Mouse (Mus musculus): ENCODE results near the gene Pkdcc. TPM values are rescaled to one million over a fixed set of nuclear protein-coding genes. Genes with fewer than 3 reads are reported as not detected.
A peak's percentile ranks its signal among the peaks of the same experiment; 100 is the strongest.

Pkdcc gene
- polyA plus RNA-seq (2016; fragmentation: Nextera tagmentation; extraction: Ambion mirVana), result 13.5 and 13.9 TPM in 2 replicates

DNA sequence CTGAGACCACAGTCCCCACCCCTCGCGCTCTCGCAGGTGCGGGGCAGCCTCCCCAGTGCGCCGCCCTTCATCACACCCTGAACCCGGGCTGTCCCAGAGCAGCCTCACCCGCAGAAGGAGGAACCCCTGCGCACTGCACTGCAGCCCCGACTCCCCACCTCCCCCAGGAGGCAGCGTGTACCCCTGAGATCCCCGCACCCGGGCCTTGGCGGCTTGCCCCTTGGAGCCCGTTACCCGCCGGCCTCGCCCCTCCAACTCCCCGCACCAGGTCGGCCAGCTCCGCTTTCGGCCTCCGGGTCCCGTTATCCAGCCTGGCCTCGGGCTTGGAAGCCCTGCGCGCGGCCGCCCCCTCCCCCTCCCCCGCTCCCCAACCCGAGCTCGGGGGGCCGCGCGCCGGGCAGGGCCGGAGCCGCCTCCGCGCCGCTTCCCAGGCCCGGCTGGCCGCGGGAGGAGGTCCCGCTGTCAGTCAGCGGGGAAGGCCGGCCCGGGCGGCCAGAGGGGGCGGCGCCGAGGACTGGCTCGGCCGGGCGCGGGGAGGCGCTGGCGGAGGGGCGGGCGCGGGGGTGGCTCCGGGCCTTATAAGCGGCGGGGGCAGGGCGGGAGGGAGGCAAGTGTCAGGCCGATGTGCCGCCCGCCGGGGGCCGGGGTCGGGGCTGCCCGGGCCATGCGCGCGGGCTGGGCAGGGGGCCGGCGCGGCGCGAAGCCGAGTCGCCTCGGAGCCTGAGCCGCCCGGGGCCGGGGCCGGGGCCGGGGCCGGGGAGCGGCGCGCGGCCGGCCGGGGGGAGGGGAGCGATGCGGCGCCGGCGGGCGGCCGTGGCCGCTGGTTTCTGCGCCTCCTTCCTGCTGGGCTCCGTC, at the start of gene Pkdcc:
Gene Pkdcc, plus strand, starts transcription at position 619 of the 855 bp plus-strand sequence.
- H3K36me3 ChIP-seq, result 0 out of 2 replicates have a peak, but pooled peaks cover 2% of the 10 kb centered on the region
- WGBS, result 3% methylated on average over 84 of the region's 105 CpGs
- peak; percentile 87 for ATAC-seq (ENCODE audit: insufficient number of reproducible peaks, low FRiP score)
- H3K9ac ChIP-seq, result peak within 1 kb of the TSS; percentile 100
- peak within 1 kb of the TSS; percentile 99 for H3K27ac ChIP-seq (ENCODE audit: poor library complexity, severe bottlenecking)
- H3K9me3 ChIP-seq (replicated peaks), result no peaks in the 10 kb centered on the region
- peak within 1 kb of the TSS; percentile 97 for H3K4me3 ChIP-seq
- peaks cover 56% of the 10 kb centered on the region for H3K4me1 ChIP-seq (replicated peaks)
- no peaks in the 10 kb centered on the region for H3K27me3 ChIP-seq (replicated peaks)
- peak within 1 kb of the TSS; percentile 93 for H3K4me2 ChIP-seq

DNA sequence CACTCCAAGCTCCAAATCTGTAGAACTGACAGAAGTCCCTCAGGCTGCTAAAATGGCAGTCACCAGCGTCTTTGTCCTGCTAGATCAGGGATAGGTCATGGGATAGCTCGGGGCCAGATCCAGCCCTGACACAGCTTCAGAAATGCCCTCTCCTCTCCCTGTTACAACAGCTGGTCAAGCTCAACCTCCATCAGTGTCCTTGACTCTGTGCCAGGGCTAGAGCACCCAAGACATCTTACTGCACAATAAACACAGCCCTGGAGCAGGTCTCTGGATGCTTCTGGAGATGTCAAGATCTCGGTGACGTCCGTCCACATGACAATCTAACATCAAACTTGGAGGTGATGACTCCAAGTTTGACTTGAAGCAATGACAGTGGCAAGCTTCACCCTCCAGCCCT, 48.9 kb upstream of the Pkdcc start:
- 60% methylated on average over 5 of the region's 5 CpGs for WGBS
- peaks cover 6% of the 10 kb centered on the region for H3K9me3 ChIP-seq (replicated peaks)
- no peak overlapping the region for H3K4me2 ChIP-seq
- no peak overlapping the region for H3K27ac ChIP-seq (ENCODE audit: poor library complexity, severe bottlenecking)
- ATAC-seq (ENCODE audit: insufficient number of reproducible peaks, low FRiP score), result no peak
- no peak overlapping the region for H3K9ac ChIP-seq
- no peaks in the 10 kb centered on the region for H3K27me3 ChIP-seq (replicated peaks)
- no peaks in the 10 kb centered on the region for H3K36me3 ChIP-seq
- peaks cover 33% of the 10 kb centered on the region for H3K4me1 ChIP-seq (replicated peaks)
- H3K4me3 ChIP-seq, result no peak overlapping the region

DNA sequence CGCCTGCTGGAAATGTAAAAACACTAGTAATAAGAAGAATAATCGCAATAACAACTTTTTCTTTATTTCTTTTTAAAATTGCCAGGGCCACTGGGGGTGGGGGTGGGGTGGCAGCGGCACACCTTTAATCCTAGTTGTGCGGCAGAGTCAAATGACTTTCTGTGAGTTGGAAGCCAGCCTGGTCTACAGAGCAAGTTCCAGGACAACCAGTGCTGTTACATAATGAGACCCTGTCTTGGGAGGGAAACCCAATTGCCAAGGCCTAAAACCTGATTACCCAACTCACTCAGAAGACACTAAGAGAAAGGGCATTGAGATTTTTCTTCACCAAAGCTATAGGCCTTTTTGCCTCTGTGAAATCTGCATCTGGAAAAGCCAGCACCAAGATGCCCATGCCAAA, 38.9 kb upstream of the Pkdcc start:
- H3K9me3 ChIP-seq (replicated peaks), result peaks cover 9% of the 10 kb centered on the region
- no peak overlapping the region for H3K27ac ChIP-seq (ENCODE audit: poor library complexity, severe bottlenecking)
- no peak overlapping the region for H3K4me2 ChIP-seq
- no peaks in the 10 kb centered on the region for H3K27me3 ChIP-seq (replicated peaks)
- 0 out of 2 replicates have a peak, but pooled peaks cover 17% of the 10 kb centered on the region for H3K4me1 ChIP-seq (replicated peaks)
- 88% methylated on average over 4 of the region's 4 CpGs for WGBS
- no peaks in the 10 kb centered on the region for H3K36me3 ChIP-seq
- ATAC-seq (ENCODE audit: insufficient number of reproducible peaks, low FRiP score), result no peak
- no peak overlapping the region for H3K9ac ChIP-seq
- H3K4me3 ChIP-seq, result no peak overlapping the region

DNA sequence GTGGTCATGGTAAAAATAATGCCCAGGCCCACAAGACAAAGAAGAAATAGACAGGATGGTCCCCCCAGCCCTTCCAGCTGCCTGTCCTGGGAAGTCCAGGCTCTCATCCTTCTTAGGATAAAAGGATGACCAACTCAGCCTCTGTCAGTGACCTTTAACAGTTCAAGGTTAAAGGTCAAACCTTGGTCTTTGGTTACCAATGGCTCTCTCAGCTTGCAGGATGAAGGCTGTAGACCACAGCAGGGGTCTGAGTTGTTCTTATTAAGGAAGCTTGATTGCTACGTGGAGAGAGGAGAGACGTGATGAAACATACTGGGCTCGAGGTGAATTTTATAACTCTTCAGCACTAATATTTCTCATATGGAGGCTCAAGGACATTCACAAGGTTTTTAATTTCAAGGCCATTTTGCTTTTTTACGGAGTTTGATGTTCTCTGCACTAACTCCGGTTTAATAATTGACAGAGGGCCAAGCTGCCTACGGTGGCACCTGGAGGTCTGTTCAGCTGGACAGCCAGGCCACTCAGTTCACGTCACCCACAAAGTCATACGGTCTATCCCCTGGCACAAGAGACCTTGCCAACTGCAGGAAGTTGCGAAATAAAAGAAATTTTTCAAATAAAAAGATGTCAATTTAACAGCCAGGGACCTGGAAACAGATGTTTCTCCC, 36.5 kb upstream of the Pkdcc start:
- Histone ChIP-seq H3K4me1 (replicated peaks) (0 out of 2 replicates have a peak, but pooled peaks cover 17% of the 10 kb centered on the region), H3K27me3 (replicated peaks) (no peaks in the 10 kb centered on the region), H3K9ac (no peak overlapping the region), H3K4me3 (no peak overlapping the region), H3K4me2 (no peak overlapping the region), H3K27ac (ENCODE audit: poor library complexity, severe bottlenecking) (no peak overlapping the region), H3K9me3 (replicated peaks) (no peaks in the 10 kb centered on the region), H3K36me3 (no peaks in the 10 kb centered on the region)
- no peak for ATAC-seq (ENCODE audit: insufficient number of reproducible peaks, low FRiP score)
- 81% methylated on average over 9 of the region's 9 CpGs for WGBS

DNA sequence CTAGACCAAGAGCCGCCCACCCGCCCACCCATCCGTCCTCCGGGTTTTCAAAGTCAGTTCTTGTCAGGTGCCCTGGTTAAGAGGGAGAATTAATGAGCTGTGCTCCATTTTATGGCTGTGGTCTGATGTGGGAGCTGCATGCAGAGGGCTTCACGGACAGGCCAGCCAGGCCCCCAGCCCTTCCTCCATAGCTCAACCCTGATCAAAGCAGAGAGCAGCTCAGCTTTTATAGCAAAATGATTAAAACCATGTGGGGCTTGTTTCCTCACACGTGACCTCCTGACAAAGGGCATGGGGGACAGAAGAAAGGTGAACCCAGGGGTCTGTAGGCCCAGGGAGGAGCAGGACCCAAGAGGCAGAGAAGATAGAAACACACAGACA, 36.0 kb upstream of the Pkdcc start:
- H3K4me2 ChIP-seq, result no peak overlapping the region
- H3K27ac ChIP-seq (ENCODE audit: poor library complexity, severe bottlenecking), result no peak overlapping the region
- no peak overlapping the region for H3K9ac ChIP-seq
- H3K4me3 ChIP-seq, result no peak overlapping the region
- H3K36me3 ChIP-seq, result no peaks in the 10 kb centered on the region
- 0 out of 2 replicates have a peak, but pooled peaks cover 17% of the 10 kb centered on the region for H3K4me1 ChIP-seq (replicated peaks)
- H3K27me3 ChIP-seq (replicated peaks), result no peaks in the 10 kb centered on the region
- WGBS, result 65% methylated on average over 6 of the region's 6 CpGs
- no peak for ATAC-seq (ENCODE audit: insufficient number of reproducible peaks, low FRiP score)
- H3K9me3 ChIP-seq (replicated peaks), result peaks cover 2% of the 10 kb centered on the region; the same call in 1 of the 2 replicates

DNA sequence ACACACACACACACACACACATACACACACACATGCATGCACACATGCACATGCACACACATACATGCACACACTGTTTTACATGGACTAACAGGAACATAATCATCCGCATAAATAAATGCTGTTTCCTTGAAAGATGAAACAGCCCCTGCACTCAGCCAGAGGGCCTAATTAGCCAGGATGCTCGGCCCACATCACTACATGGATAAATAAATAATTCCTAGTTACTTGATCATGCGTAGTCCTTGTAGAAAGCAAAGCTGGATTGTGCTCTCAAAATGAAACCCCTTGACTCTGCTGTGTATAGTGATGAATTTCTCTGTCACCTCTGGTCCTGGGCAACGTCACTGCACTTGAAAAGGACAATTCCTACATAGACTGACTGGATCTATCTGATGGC, 35.5 kb upstream of the Pkdcc start:
- H3K27me3 ChIP-seq (replicated peaks), result no peaks in the 10 kb centered on the region
- ATAC-seq (ENCODE audit: insufficient number of reproducible peaks, low FRiP score), result no peak
- 0 out of 2 replicates have a peak, but pooled peaks cover 17% of the 10 kb centered on the region for H3K4me1 ChIP-seq (replicated peaks)
- no peak overlapping the region for H3K4me3 ChIP-seq
- H3K36me3 ChIP-seq, result no peaks in the 10 kb centered on the region
- H3K9me3 ChIP-seq (replicated peaks), result peaks cover 6% of the 10 kb centered on the region; the same call in 1 of the 2 replicates
- WGBS, result 60% methylated on average over 4 of the region's 4 CpGs
- H3K9ac ChIP-seq, result no peak overlapping the region
- H3K27ac ChIP-seq (ENCODE audit: poor library complexity, severe bottlenecking), result no peak overlapping the region
- H3K4me2 ChIP-seq, result no peak overlapping the region

DNA sequence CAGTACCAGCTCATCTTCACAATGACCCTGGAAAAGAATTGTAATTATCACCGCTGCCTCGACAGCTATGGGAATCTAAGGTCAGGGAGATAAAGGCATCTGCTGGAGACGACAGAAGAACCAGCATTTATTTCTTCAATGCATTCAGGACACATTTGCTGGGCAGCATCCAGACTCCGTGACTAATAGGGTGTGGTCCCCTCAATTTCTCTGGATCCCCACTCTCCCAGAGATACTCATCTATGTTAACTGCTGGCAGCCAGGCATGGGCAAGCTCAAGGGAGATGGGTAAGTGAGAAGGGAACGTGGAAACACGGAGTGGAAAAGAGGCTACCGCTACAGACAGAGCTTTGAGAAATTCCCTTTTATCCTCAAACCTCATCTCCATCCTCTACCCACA, 34.0 kb upstream of the Pkdcc start:
- H3K27me3 ChIP-seq (replicated peaks), result no peaks in the 10 kb centered on the region
- no peak for ATAC-seq (ENCODE audit: insufficient number of reproducible peaks, low FRiP score)
- H3K4me3 ChIP-seq, result no peak overlapping the region
- H3K36me3 ChIP-seq, result no peaks in the 10 kb centered on the region
- WGBS, result 59% methylated on average over 7 of the region's 7 CpGs
- H3K4me2 ChIP-seq, result no peak overlapping the region
- 0 out of 2 replicates have a peak, but pooled peaks cover 14% of the 10 kb centered on the region for H3K4me1 ChIP-seq (replicated peaks)
- no peak overlapping the region for H3K27ac ChIP-seq (ENCODE audit: poor library complexity, severe bottlenecking)
- no peak overlapping the region for H3K9ac ChIP-seq
- peaks cover 12% of the 10 kb centered on the region; the same call in 1 of the 2 replicates for H3K9me3 ChIP-seq (replicated peaks)

DNA sequence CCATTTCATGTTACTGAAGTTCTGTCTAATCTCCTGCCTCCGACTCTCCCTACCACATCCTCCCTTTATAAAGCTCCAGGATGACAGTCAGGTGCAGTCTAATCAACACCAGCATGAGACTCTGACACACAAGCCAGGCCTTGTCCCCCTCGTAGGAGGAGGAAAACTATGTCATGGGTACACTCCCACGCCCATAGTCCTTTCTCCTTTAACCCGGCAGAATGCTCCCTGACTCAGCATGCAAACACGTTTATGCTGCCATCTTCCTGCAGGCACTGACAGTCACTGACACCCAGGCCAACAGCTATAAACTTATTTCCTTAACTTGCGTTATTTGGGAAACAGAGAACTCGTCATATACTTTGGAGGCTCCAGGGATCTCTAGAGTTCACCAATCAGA, 33.5 kb upstream of the Pkdcc start:
- H3K27me3 ChIP-seq (replicated peaks), result no peaks in the 10 kb centered on the region
- H3K9me3 ChIP-seq (replicated peaks), result peaks cover 12% of the 10 kb centered on the region; the same call in 1 of the 2 replicates
- ATAC-seq (ENCODE audit: insufficient number of reproducible peaks, low FRiP score), result no peak
- WGBS, result 57% methylated on average over 7 of the region's 7 CpGs
- H3K4me2 ChIP-seq, result no peak overlapping the region
- 0 out of 2 replicates have a peak, but pooled peaks cover 14% of the 10 kb centered on the region for H3K4me1 ChIP-seq (replicated peaks)
- no peak overlapping the region for H3K27ac ChIP-seq (ENCODE audit: poor library complexity, severe bottlenecking)
- H3K4me3 ChIP-seq, result no peak overlapping the region
- H3K9ac ChIP-seq, result no peak overlapping the region
- H3K36me3 ChIP-seq, result no peaks in the 10 kb centered on the region

DNA sequence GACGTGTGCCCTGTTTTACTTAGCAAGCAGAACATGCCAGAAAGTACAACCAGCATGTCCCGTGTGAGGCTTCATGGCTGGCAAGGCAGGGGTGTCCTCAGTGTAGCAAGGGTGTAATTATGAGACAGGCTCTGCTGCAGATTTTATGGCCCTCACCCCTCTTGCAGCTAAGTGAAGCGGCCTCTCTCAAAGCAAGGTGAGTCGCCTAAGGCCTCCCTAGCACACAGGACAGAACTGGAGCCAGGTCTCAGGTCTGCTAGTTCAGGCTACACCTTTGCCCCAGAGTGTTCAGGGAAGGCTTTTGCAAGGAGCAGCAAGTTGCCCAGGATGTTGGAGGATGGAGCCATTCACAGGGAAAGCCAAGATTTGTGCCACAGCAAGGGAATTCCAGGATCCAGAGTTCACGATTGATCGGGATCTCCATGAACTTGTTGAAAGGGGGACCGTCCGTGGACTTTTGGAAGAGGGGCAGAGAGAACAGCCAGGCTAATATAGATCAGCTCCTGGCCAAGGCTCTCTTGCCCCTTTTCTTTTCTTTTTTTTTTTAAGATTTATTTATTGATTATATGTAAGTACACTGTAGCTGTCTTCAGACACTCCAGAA, 32.9 kb upstream of the Pkdcc start:
- ATAC-seq (ENCODE audit: insufficient number of reproducible peaks, low FRiP score), result no peak
- Histone ChIP-seq H3K9me3 (replicated peaks) (peaks cover 12% of the 10 kb centered on the region; the same call in 1 of the 2 replicates), H3K4me1 (replicated peaks) (0 out of 2 replicates have a peak, but pooled peaks cover 14% of the 10 kb centered on the region), H3K9ac (no peak overlapping the region), H3K4me2 (no peak overlapping the region), H3K27ac (ENCODE audit: poor library complexity, severe bottlenecking) (no peak overlapping the region), H3K36me3 (no peaks in the 10 kb centered on the region), H3K4me3 (no peak overlapping the region), H3K27me3 (replicated peaks) (no peaks in the 10 kb centered on the region)
- 78% methylated on average over 8 of the region's 8 CpGs for WGBS

DNA sequence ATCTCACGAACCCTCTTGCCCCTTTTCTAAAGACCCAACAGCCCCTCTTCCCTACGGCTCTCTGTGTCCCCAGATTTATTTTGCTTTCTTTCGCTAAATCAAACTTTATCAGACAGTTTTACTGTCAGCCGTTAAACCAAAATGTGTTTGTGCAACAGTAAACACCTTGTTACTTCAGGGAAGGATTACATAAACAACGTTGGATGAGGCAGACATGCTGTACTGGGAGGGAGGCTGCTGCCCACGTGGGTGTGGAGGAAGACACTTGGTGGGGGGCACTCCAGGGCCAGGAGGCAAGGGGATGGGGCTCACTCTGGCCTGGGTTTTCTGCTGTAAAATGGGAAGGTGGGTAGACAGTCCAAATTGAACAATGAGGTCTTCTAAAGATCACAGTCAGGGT, 32.3 kb upstream of the Pkdcc start:
- Histone ChIP-seq H3K9ac (no peak overlapping the region), H3K4me2 (no peak overlapping the region), H3K4me1 (replicated peaks) (peaks cover 14% of the 10 kb centered on the region; the same call in 1 of the 2 replicates), H3K36me3 (no peaks in the 10 kb centered on the region), H3K9me3 (replicated peaks) (peaks cover 12% of the 10 kb centered on the region; the same call in 1 of the 2 replicates), H3K27ac (ENCODE audit: poor library complexity, severe bottlenecking) (no peak overlapping the region), H3K27me3 (replicated peaks) (no peaks in the 10 kb centered on the region), H3K4me3 (no peak overlapping the region)
- WGBS, result 70% methylated on average over 6 of the region's 6 CpGs
- no peak for ATAC-seq (ENCODE audit: insufficient number of reproducible peaks, low FRiP score)

All from heart, embryonic 12.5 days (tissue).